Comparison of ENCODE assay signal across 19 mouse cellular contexts in genomic region chr11:84032559-84032958, GRCm38 (mm10). TPM values are rescaled to one million over a fixed set of nuclear protein-coding genes. Genes with fewer than 3 reads are reported as not detected.
DNase-seq lines count a peak whose midpoint lies in the region; ATAC-seq and TF ChIP-seq lines count a peak whose summit lies in the region.
"Had no signal": no experiment of that assay in that cellular context is flagged by ENCODE, and none has a peak within 500 bp of the region (broad histone marks: within the 10 kb centered on the region; RNA-seq: fewer than 3 reads in every experiment).

No protein-coding gene starts in this region.

- H3K9ac ChIP-seq in intestine, postnatal 0 days (ENCODE audit: low read depth, low read length), result no peak overlapping the region
- H3K9ac ChIP-seq in intestine, embryonic 15.5 days, result no peak overlapping the region
- no peak overlapping the region for H3K9ac ChIP-seq in stomach, postnatal 0 days (ENCODE audit: low read length)
- no peak overlapping the region for H3K9ac ChIP-seq in midbrain, embryonic 13.5 days (replicated peaks)
- H3K9ac ChIP-seq: embryonic facial prominence, embryonic 12.5 days; forebrain, embryonic 13.5 days; forebrain, embryonic 15.5 days had no signal

- H3K4me3 ChIP-seq in intestine, postnatal 0 days (ENCODE audit: low read depth, low read length), result no peak overlapping the region
- no peak overlapping the region for H3K4me3 ChIP-seq in intestine, embryonic 15.5 days (replicated peaks)
- no peak overlapping the region for H3K4me3 ChIP-seq in stomach, postnatal 0 days (ENCODE audit: low read depth, low read length)
- H3K4me3 ChIP-seq in midbrain, embryonic 13.5 days (replicated peaks), result no peak overlapping the region
- H3K4me3 ChIP-seq: embryonic facial prominence, embryonic 10.5 days; embryonic facial prominence, embryonic 12.5 days; forebrain, embryonic 13.5 days; forebrain, embryonic 15.5 days had no signal

- no peak for TF ChIP-seq CTCF in intestine, postnatal 0 days (IDR thresholded peaks at IDR 0.05; ENCODE audit: low read depth)
- TF ChIP-seq CTCF in stomach, postnatal 0 days (IDR thresholded peaks at IDR 0.05; ENCODE audit: low read depth), result no peak

- peaks cover 22% of the 10 kb centered on the region for H3K36me3 ChIP-seq in intestine, postnatal 0 days (ENCODE audit: control insufficient read depth, insufficient read depth)
- no peaks in the 10 kb centered on the region; the same call in 1 of the 2 replicates for H3K36me3 ChIP-seq in intestine, embryonic 15.5 days
- peaks cover 7% of the 10 kb centered on the region for H3K36me3 ChIP-seq in stomach, postnatal 0 days (ENCODE audit: control insufficient read depth, insufficient read depth, low read length)
- H3K36me3 ChIP-seq in midbrain, embryonic 13.5 days, result peaks cover 83% of the 10 kb centered on the region

- H3K4me2 ChIP-seq in intestine, postnatal 0 days (replicated peaks; ENCODE audit: low read depth), result no peak overlapping the region
- H3K4me2 ChIP-seq in intestine, embryonic 15.5 days (replicated peaks), result no peak overlapping the region
- no peak overlapping the region for H3K4me2 ChIP-seq in stomach, postnatal 0 days (replicated peaks; ENCODE audit: low read depth)
- H3K4me2 ChIP-seq in midbrain, embryonic 13.5 days (replicated peaks), result no peak overlapping the region
- H3K4me2 ChIP-seq: embryonic facial prominence, embryonic 12.5 days; forebrain, embryonic 13.5 days; forebrain, embryonic 15.5 days had no signal

- no peaks in the 10 kb centered on the region for H3K9me3 ChIP-seq in intestine, postnatal 0 days (ENCODE audit: control insufficient read depth)
- H3K9me3 ChIP-seq in intestine, embryonic 15.5 days, result no peaks in the 10 kb centered on the region
- no peaks in the 10 kb centered on the region for H3K9me3 ChIP-seq in stomach, postnatal 0 days (ENCODE audit: control insufficient read depth, low read length)
- H3K9me3 ChIP-seq in midbrain, embryonic 13.5 days, result no peaks in the 10 kb centered on the region
- H3K9me3 ChIP-seq: embryonic facial prominence, embryonic 10.5 days; embryonic facial prominence, embryonic 12.5 days; forebrain, embryonic 13.5 days; forebrain, embryonic 15.5 days; G1E had no signal

- no peak for TF ChIP-seq EP300 in stomach, postnatal 0 days (optimal IDR thresholded peaks at IDR 0.05)

- peak; percentile 59 for ATAC-seq in intestine, postnatal 0 days
- ATAC-seq in intestine, embryonic 15.5 days, result no peak
- ATAC-seq in granulocyte monocyte progenitor cell, adult 5-6 weeks (replicated peaks; ENCODE audit: poor library complexity, severe bottlenecking), result peak; percentile 48
- peak; percentile 23; the same call in 1 of the 2 replicates for ATAC-seq in megakaryocyte progenitor cell, adult 5-6 weeks (replicated peaks; ENCODE audit: poor library complexity)
- peak; percentile 55; the same call in 1 of the 2 replicates for ATAC-seq in stomach, postnatal 0 days (ENCODE audit: low FRiP score, low TSS enrichment)
- ATAC-seq in midbrain, embryonic 13.5 days, result no peak
- ATAC-seq: activated CD4-positive, CD25-positive, alpha-beta regulatory T cell, adult 4 months; CD4-positive, CD25-positive, alpha-beta regulatory T cell, adult 4 months; forebrain, embryonic 13.5 days; forebrain, embryonic 15.5 days had no signal

- H3K27me3 ChIP-seq in intestine, postnatal 0 days (replicated peaks; ENCODE audit: control insufficient read depth, insufficient read depth, low read length), result no peaks in the 10 kb centered on the region
- no peaks in the 10 kb centered on the region for H3K27me3 ChIP-seq in intestine, embryonic 15.5 days (replicated peaks)
- no peaks in the 10 kb centered on the region for H3K27me3 ChIP-seq in stomach, postnatal 0 days (ENCODE audit: control insufficient read depth, insufficient read depth, low read length)
- no peaks in the 10 kb centered on the region for H3K27me3 ChIP-seq in midbrain, embryonic 13.5 days
- H3K27me3 ChIP-seq: CH12.LX; embryonic facial prominence, embryonic 12.5 days; forebrain, embryonic 13.5 days; forebrain, embryonic 15.5 days; Patski had no signal

- no peaks in the 10 kb centered on the region for H3K4me1 ChIP-seq in intestine, postnatal 0 days (replicated peaks; ENCODE audit: control insufficient read depth, insufficient read depth, low read length)
- H3K4me1 ChIP-seq in intestine, embryonic 15.5 days (replicated peaks), result no peaks in the 10 kb centered on the region
- no peaks in the 10 kb centered on the region for H3K4me1 ChIP-seq in stomach, postnatal 0 days (replicated peaks; ENCODE audit: control insufficient read depth, insufficient read depth)
- no peaks in the 10 kb centered on the region for H3K4me1 ChIP-seq in midbrain, embryonic 13.5 days (replicated peaks)
- H3K4me1 ChIP-seq: embryonic facial prominence, embryonic 12.5 days; forebrain, embryonic 13.5 days had no signal

- WGBS in intestine, postnatal 0 days, result 58% methylated on average over 5 of the region's 5 CpGs
- 80% methylated on average over 5 of the region's 5 CpGs for WGBS in intestine, embryonic 15.5 days
- WGBS in stomach, postnatal 0 days, result 88% methylated on average over 5 of the region's 5 CpGs
- WGBS in midbrain, embryonic 13.5 days, result 91% methylated on average over 5 of the region's 5 CpGs

- no peak overlapping the region for H3K27ac ChIP-seq in intestine, postnatal 0 days (ENCODE audit: low read depth, low read length)
- no peak overlapping the region for H3K27ac ChIP-seq in intestine, embryonic 15.5 days
- H3K27ac ChIP-seq in stomach, postnatal 0 days (replicated peaks), result no peak overlapping the region
- no peak overlapping the region for H3K27ac ChIP-seq in midbrain, embryonic 13.5 days
- H3K27ac ChIP-seq: embryonic facial prominence, embryonic 10.5 days; embryonic facial prominence, embryonic 12.5 days; forebrain, embryonic 13.5 days; forebrain, embryonic 15.5 days had no signal

- no peak for DNase-seq in stomach, postnatal 0 days (ENCODE audit: low spot score)
- no peak for DNase-seq in left cerebral cortex, adult 11 months (ENCODE audit: low spot score)
- DNase-seq in left cerebral cortex, adult 8-10 months (ENCODE audit: low spot score in 2 of 2), result no peak
- DNase-seq: cerebellum, adult 11-12 months; cerebellum, adult 9-10 months had no signal

RNA-seq across cellular contexts. Expression of gene Dusp14, which starts 36.5 kb away (rescaled TPM):
- polyA plus RNA-seq in intestine, postnatal 0 days (2015; fragmentation: Nextera tagmentation; extraction: Ambion mirVana), result 27.6 and 28.0 TPM in 2 replicates
- polyA plus RNA-seq in intestine, embryonic 15.5 days (2015; fragmentation: Nextera tagmentation; extraction: Ambion mirVana), result 15.7 and 16.9 TPM in 2 replicates
- total RNA-seq in granulocyte monocyte progenitor cell, adult 5-6 weeks (2014; fragmentation: Nextera tagmentation), result not detected in 2 replicates
- total RNA-seq in granulocyte monocyte progenitor cell, adult 5-6 weeks (2017), result 0.31 TPM in 1 of 2 replicates, not detected in the other
- total RNA-seq in megakaryocyte progenitor cell, adult 5-6 weeks (2015), result not detected in 2 replicates
- total RNA-seq in megakaryocyte progenitor cell, adult 5-6 weeks (2017), result not detected in 2 replicates
- polyA plus RNA-seq in stomach, postnatal 0 days (2015; fragmentation: Nextera tagmentation; extraction: Ambion mirVana), result 118 and 130 TPM in 2 replicates
- polyA plus RNA-seq in midbrain, embryonic 13.5 days (2015; fragmentation: Nextera tagmentation; extraction: Ambion mirVana), result 8.2 and 9.1 TPM in 2 replicates
- total RNA-seq in left cerebral cortex, adult 8-10 months (2022), result 10 to 100 TPM; 54.0 to 59.0 (median 55.3) TPM
- total RNA-seq: G1E had no signal
- polyA plus RNA-seq: G1E had no signal

Comparison
In these comparisons a context has a peak if more than half of its experiments do, and no peak if none do; other contexts are left out.
1. ATAC-seq: peak in intestine, postnatal 0 days (single experiment), granulocyte monocyte progenitor cell, adult 5-6 weeks (single experiment), megakaryocyte progenitor cell, adult 5-6 weeks (single experiment) and stomach, postnatal 0 days (single experiment); none in intestine, embryonic 15.5 days (single experiment) and midbrain, embryonic 13.5 days (single experiment).